Mouse (Mus musculus) A20 (cell line): ENCODE data around the gene Slc17a2.

Experiments
- DNase-seq: peaks from one replicate; pipeline ENCODE4 v3.0.0-alpha.2; 2011; ENCODE audit warnings: low read depth, low spot score

The Slc17a2 gene

GRCm38 (mm10) chr13:23792520-23792919, 14.3 kb upstream of the Slc17a2 start:
- DNase-seq, result peak; percentile 65

- peak; percentile 70 for DNase-seq
Observed at GRCm38 (mm10) chr13:23799405-23799804, 7.4 kb upstream of the Slc17a2 start.

GRCm38 (mm10) chr13:23804532-23804931, 2.3 kb upstream of the Slc17a2 start:
- DNase-seq, result no peak

- DNase-seq, result peak; percentile 34
Observed at GRCm38 (mm10) chr13:23816148-23816547, 9.4 kb downstream of the Slc17a2 start.

GRCm38 (mm10) chr13:23820179-23820940, 13.6 kb downstream of the Slc17a2 start:
- DNase-seq, result no peak

GRCm38 (mm10) chr13:23822213-23822612, 15.4 kb downstream of the Slc17a2 start:
- DNase-seq, result no peak

- no peak for DNase-seq
Observed at GRCm38 (mm10) chr13:23826606-23827005, 19.8 kb downstream of the Slc17a2 start.

- DNase-seq, result peak; percentile 54
Observed at GRCm38 (mm10) chr13:23833053-23833452, 26.3 kb downstream of the Slc17a2 start.

- no peak for DNase-seq
Observed at GRCm38 (mm10) chr13:23834836-23835235, 28.0 kb downstream of the Slc17a2 start.

- no peak for DNase-seq
Observed at GRCm38 (mm10) chr13:23836630-23837029, 29.8 kb downstream of the Slc17a2 start.

GRCm38 (mm10) chr13:23839308-23839707, 32.5 kb downstream of the Slc17a2 start, which contains the start of gene Slc17a3:
Gene Slc17a3, plus strand, starts transcription at chr13:23839434.
- no peak for DNase-seq

GRCm38 (mm10) chr13:23845851-23846250, 39.1 kb downstream of the Slc17a2 start:
- no peak for DNase-seq

- DNase-seq, result no peak
Observed at GRCm38 (mm10) chr13:23849299-23849698, 42.5 kb downstream of the Slc17a2 start.

GRCm38 (mm10) chr13:23856401-23856800, 49.6 kb downstream of the Slc17a2 start:
- no peak for DNase-seq

- no peak for DNase-seq
Observed at GRCm38 (mm10) chr13:23861815-23862214, 55.0 kb downstream of the Slc17a2 start.

GRCm38 (mm10) chr13:23864711-23865110, 57.9 kb downstream of the Slc17a2 start:
- DNase-seq, result no peak

GRCm38 (mm10) chr13:23866086-23866710, 59.4 kb downstream of the Slc17a2 start:
- DNase-seq, result no peak

- DNase-seq, result no peak
Observed at GRCm38 (mm10) chr13:23867000-23867399, 60.2 kb downstream of the Slc17a2 start.

- DNase-seq, result no peak
Observed at GRCm38 (mm10) chr13:23867405-23867804, 60.6 kb downstream of the Slc17a2 start, which contains the start of gene Slc17a1. Gene Slc17a1, plus strand, starts transcription at chr13:23867750.

- DNase-seq, result no peak
Observed at GRCm38 (mm10) chr13:23868790-23869533, 62.2 kb downstream of the Slc17a2 start.

GRCm38 (mm10) chr13:23869996-23870395, 63.2 kb downstream of the Slc17a2 start:
- DNase-seq, result no peak

GRCm38 (mm10) chr13:23873141-23873540, 66.3 kb downstream of the Slc17a2 start:
- no peak for DNase-seq
